Mouse (Mus musculus) left cerebral cortex, postnatal 14 days (tissue): ENCODE measurements around the gene Cul4b. TPM values are rescaled to one million over a fixed set of nuclear protein-coding genes. Genes with fewer than 3 reads are reported as not detected.

Experiments
- total RNA-seq, 2 experiments: library from RNA; stranded (reverse); gene quantifications; 2 replicates each; pipeline ENCODE4 v1.2.3; 2021

Cul4b gene
- total RNA-seq, 2 experiments from 2014 or later, result 37.2 to 41.7 TPM

Other genes starting within 250 kb of the Cul4b start
- gene Lamp2, start 119.7 kb downstream of the Cul4b start, total RNA-seq, result 10 to 100 TPM; 62.5 to 65.5 TPM
- gene Mcts1, start 24.4 kb upstream of the Cul4b start, total RNA-seq, result 10 to 100 TPM; 76.0 to 76.2 TPM
- 10 to 100 TPM; 20.6 to 20.7 TPM for gene C1galt1c1, start 58.9 kb upstream of the Cul4b start, total RNA-seq
- gene 6030498E09Rik, start 196.5 kb upstream of the Cul4b start, total RNA-seq, result not detected